Mouse (Mus musculus) heart, embryonic 10.5 days (tissue): ENCODE results near the gene Ncoa5. TPM values are rescaled to one million over a fixed set of nuclear protein-coding genes. Genes with fewer than 3 reads are reported as not detected.

Source experiments
- DNase-seq: peaks from one replicate; pipeline ENCODE4 v3.0.0-alpha.2; 2017; ENCODE audit warnings: low spot score
- H3K27ac ChIP-seq: fragments of 300-500 bp; sonication (generic); 2 replicates; pipeline ENCODE4 v1.5.1; 2016; ENCODE audit warnings: mild to moderate bottlenecking
- H3K27me3 ChIP-seq: fragments of 300-500 bp; sonication (generic); 2 replicates; pipeline ENCODE4 v1.6.1; 2016; ENCODE audit warnings: mild to moderate bottlenecking; ENCODE audit not compliant: poor library complexity, insufficient read depth, severe bottlenecking
- H3K36me3 ChIP-seq: fragments of 300-500 bp; sonication (generic); 2 replicates; pipeline ENCODE4 v1.6.1; 2016; ENCODE audit warnings: mild to moderate bottlenecking, moderate library complexity
- H3K4me1 ChIP-seq: fragments of 300-500 bp; sonication (generic); 2 replicates; pipeline ENCODE4 v1.6.1; 2016; ENCODE audit warnings: mild to moderate bottlenecking
- H3K4me3 ChIP-seq: fragments of 300-500 bp; sonication (generic); 2 replicates; pipeline ENCODE4 v1.5.1; 2016; ENCODE audit warnings: mild to moderate bottlenecking, moderate library complexity
- H3K9me3 ChIP-seq: fragments of 300-500 bp; sonication (generic); 2 replicates; pipeline ENCODE4 v1.6.1; 2016; ENCODE audit warnings: mild to moderate bottlenecking, moderate library complexity
- WGBS: fragments of 180-500 bp; shearing (Covaris S2); methylation state at CpG from one replicate; pipeline ENCODE4 v1.1.7; 2016; 5-methylcytosine and 5-hydroxymethylcytosine counted together
- polyA plus RNA-seq: library from polyadenylated mRNA; unstranded; fragments of >200 nt; fragmentation: Nextera tagmentation; extraction: Ambion mirVana; gene quantifications from 2 replicates; pipeline ENCODE4 v1.2.1, GENCODE M21; 2016

The Ncoa5 gene
- polyA plus RNA-seq, 1 experiment from 2014 or later, result 64.2 TPM

DNA sequence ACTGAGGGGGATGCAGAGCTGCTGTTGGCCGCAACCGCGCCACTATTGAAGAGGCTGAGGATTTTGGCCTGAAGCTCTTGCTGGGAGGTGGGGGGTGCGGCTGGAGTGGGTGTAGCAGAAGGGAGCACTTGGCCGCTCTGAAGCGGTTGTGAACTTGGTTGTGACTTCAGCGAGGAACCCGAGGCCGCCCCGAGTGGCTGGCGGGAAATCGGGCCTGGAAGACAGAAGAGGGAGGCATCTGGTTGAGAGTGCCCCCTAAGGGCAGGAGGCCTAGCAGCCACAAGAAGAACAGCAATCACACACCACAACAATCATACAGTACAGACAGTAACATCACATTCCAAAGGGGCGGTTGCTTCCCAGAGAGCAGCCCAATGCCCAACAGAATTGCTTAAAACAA, 32.7 kb downstream of the Ncoa5 start:
- Histone ChIP-seq H3K36me3 (peaks cover 85% of the 10 kb centered on the region), H3K27me3 (peaks cover 39% of the 10 kb centered on the region), H3K4me3 (no peak overlapping the region), H3K27ac (no peak overlapping the region), H3K9me3 (no peaks in the 10 kb centered on the region), H3K4me1 (peaks cover 18% of the 10 kb centered on the region)
- no peak for DNase-seq
- 91% methylated on average over 13 of the region's 13 CpGs for WGBS

GRCm38 (mm10) chr2:164997721-164998428, 36.8 kb downstream of the Ncoa5 start:
- Histone ChIP-seq H3K36me3 (peaks cover 44% of the 10 kb centered on the region), H3K27me3 (peaks cover 78% of the 10 kb centered on the region), H3K27ac (no peak overlapping the region; the same call in 1 of the 2 replicates), H3K4me1 (peaks cover 18% of the 10 kb centered on the region), H3K9me3 (no peaks in the 10 kb centered on the region), H3K4me3 (peak overlapping the region; percentile 58)
- DNase-seq, result no peak
- whole genome bisulfite sequencing, result 1% methylated on average over 52 of the region's 52 CpGs

DNA sequence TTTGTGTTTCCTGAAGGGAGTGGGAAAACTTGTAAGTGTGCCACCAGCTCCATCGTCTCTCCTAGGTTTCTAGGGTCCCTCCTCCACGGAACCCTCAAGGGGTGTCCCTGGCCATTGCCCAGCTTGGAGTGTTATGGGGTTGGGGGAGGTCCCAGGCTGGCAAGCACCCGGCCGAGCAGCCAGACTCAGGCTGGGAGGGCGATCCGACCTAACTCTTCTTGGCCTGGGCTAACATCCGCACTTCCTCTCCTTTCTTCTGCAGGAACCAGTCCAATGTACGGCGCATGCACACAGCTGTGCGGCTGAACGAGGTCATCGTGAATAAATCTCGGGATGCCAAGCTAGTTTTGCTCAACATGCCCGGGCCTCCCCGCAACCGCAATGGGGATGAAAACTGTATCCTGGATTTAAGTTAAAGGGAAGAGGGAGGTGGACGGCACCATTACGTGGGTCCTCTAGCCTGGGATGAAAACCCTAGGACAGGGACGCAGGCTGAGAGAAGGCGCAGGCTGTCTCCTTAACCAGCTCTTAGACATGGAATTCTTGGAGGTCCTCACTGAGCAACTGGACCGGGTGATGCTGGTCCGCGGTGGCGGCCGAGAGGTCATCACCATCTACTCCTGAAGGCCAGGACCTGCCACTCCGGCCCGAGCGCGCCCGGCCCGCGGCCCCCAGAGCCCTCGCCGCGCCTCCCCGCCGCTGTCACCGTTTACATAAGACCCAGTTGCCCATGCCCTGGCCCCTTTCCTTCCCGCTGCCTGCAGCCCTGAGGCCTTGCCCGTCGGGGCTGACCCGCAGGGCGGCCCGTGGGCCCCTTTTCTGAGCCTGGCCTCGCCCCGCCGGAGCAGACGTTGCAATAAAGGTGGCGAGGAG, 37.6 kb downstream of the Ncoa5 start:
- H3K27me3 ChIP-seq, result peaks cover 86% of the 10 kb centered on the region
- peaks cover 19% of the 10 kb centered on the region for H3K4me1 ChIP-seq
- H3K4me3 ChIP-seq, result peak overlapping the region; percentile 58
- H3K9me3 ChIP-seq, result no peaks in the 10 kb centered on the region
- H3K27ac ChIP-seq, result no peak overlapping the region; the same call in 1 of the 2 replicates
- WGBS, result 13% methylated on average over 49 of the region's 49 CpGs
- H3K36me3 ChIP-seq, result peaks cover 36% of the 10 kb centered on the region
- no peak for DNase-seq

DNA sequence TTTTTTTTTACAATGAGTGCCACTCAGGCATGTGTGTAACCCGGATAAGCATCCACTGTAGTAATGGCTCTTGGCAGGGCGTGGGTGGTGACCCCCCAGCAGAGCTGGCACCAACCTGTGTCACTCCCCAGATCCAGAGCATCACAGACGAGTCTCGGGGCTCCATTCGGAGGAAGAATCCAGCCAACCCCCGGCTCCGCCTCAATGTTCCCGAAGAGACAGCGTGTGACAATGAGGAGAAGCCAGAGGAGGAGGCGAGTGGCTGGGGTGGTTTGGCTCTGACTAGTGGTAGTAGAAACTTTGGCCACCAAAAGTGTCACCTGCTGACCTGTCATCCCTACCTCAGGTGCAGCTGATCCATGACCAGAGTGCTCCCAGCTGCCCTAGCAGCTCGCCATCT, 38.7 kb downstream of the Ncoa5 start:
- peaks cover 95% of the 10 kb centered on the region for H3K27me3 ChIP-seq
- DNase-seq, result no peak
- 69% methylated on average over 11 of the region's 11 CpGs for WGBS

GRCm38 (mm10) chr2:164994659-164995428, 39.8 kb downstream of the Ncoa5 start:
- DNase-seq, result no peak
- Histone ChIP-seq H3K9me3 (no peaks in the 10 kb centered on the region), H3K27ac (no peak overlapping the region), H3K4me1 (peaks cover 23% of the 10 kb centered on the region), H3K27me3 (peaks cover 85% of the 10 kb centered on the region), H3K36me3 (peaks cover 14% of the 10 kb centered on the region), H3K4me3 (no peak overlapping the region)
- WGBS, result 49% methylated on average over 21 of the region's 21 CpGs

More for the DNA sequence above, 38.7 kb downstream of the Ncoa5 start:
- no peaks in the 10 kb centered on the region for H3K9me3 ChIP-seq
- peaks cover 25% of the 10 kb centered on the region for H3K36me3 ChIP-seq
- H3K27ac ChIP-seq, result no peak overlapping the region
- H3K4me1 ChIP-seq, result peaks cover 23% of the 10 kb centered on the region
- H3K4me3 ChIP-seq, result no peak overlapping the region

DNA sequence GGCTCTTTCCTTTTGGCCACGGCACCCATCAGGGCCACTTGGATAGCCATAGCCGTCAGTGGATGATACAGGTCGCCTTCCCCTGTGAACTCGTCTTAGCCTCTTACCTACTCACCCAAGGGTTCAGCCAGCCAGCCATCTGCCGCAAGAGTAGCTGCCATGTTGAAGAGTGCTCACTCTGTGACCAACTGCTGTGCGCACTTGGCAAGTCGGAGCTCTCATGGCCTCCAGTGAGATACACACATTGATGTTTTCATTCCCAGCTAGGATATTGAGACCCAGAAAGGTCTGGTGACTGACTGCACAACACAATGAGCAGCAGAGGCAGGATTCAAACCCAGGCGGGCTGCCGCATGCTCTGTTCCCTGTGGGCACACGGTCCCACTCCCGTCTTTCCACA, 40.5 kb downstream of the Ncoa5 start:
- peaks cover 7% of the 10 kb centered on the region; the same call in 1 of the 2 replicates for H3K36me3 ChIP-seq
- H3K9me3 ChIP-seq, result no peaks in the 10 kb centered on the region
- WGBS, result 83% methylated on average over 11 of the region's 11 CpGs
- DNase-seq, result no peak
- H3K27me3 ChIP-seq, result peaks cover 78% of the 10 kb centered on the region
- peaks cover 23% of the 10 kb centered on the region for H3K4me1 ChIP-seq
- H3K27ac ChIP-seq, result no peak overlapping the region
- H3K4me3 ChIP-seq, result no peak overlapping the region

DNA sequence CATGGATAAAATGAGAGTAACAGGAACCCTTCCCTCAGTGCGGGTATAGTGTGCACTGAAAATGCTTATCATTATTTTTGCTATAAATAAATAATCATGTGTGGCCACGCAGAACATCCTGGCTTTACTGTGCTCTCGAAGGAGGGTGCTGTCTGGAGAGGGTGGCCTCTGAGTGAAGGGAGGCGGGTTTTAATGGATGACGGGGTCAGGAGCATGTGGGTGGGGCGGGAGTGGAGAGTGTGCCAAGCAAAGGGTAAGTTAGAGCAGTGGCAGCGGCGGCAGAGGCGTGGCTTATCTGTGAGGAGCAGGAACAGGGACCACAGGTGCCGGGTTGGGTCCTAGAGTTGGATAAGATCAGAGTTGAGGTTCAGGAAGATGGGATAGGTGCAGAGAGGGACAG, 42.9 kb downstream of the Ncoa5 start:
- 0 out of 2 replicates have a peak, but pooled peaks cover 8% of the 10 kb centered on the region for H3K4me1 ChIP-seq
- H3K27me3 ChIP-seq, result peaks cover 58% of the 10 kb centered on the region
- 43% methylated on average over 10 of the region's 10 CpGs for WGBS
- DNase-seq, result no peak
- H3K4me3 ChIP-seq, result no peak overlapping the region
- H3K27ac ChIP-seq, result no peak overlapping the region
- H3K36me3 ChIP-seq, result no peaks in the 10 kb centered on the region
- no peaks in the 10 kb centered on the region for H3K9me3 ChIP-seq

DNA sequence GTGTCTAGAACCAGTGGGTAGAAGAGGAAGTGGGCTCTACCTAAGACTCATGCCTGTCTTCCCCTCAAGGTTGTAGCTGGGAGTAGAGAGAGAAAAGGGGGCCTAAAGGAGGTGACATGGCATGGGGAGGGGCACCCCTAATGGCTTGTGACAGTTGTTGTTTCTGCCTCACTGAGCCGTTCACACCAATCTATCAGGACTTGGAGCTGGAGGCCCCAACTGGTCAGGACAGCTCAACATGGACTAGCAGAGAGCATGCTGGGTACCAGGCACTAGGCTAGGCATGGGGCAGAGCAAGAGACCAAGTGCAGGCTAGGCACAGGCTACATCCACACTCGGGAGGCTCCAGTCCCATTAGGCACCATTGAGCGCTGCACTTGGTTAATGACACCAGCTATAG, 43.6 kb downstream of the Ncoa5 start:
- no peaks in the 10 kb centered on the region for H3K36me3 ChIP-seq
- H3K4me3 ChIP-seq, result no peak overlapping the region
- DNase-seq, result no peak
- H3K27ac ChIP-seq, result no peak overlapping the region
- peaks cover 58% of the 10 kb centered on the region for H3K27me3 ChIP-seq
- 76% methylated on average over 3 of the region's 3 CpGs for WGBS
- 0 out of 2 replicates have a peak, but pooled peaks cover 8% of the 10 kb centered on the region for H3K4me1 ChIP-seq
- no peaks in the 10 kb centered on the region for H3K9me3 ChIP-seq

GRCm38 (mm10) chr2:164988777-164989176, 45.9 kb downstream of the Ncoa5 start:
- H3K27ac ChIP-seq, result no peak overlapping the region
- 58% methylated on average over 13 of the region's 13 CpGs for WGBS
- peaks cover 45% of the 10 kb centered on the region for H3K27me3 ChIP-seq
- no peaks in the 10 kb centered on the region for H3K36me3 ChIP-seq
- no peak overlapping the region for H3K4me3 ChIP-seq
- no peaks in the 10 kb centered on the region for H3K9me3 ChIP-seq
- 0 out of 2 replicates have a peak, but pooled peaks cover 8% of the 10 kb centered on the region for H3K4me1 ChIP-seq
- no peak for DNase-seq

- Histone ChIP-seq H3K4me1 (0 out of 2 replicates have a peak, but pooled peaks cover 3% of the 10 kb centered on the region), H3K27me3 (peaks cover 41% of the 10 kb centered on the region; the same call in 1 of the 2 replicates), H3K36me3 (no peaks in the 10 kb centered on the region), H3K4me3 (no peak overlapping the region), H3K9me3 (no peaks in the 10 kb centered on the region), H3K27ac (no peak overlapping the region)
- 56% methylated on average over 14 of the region's 14 CpGs for WGBS
- no peak for DNase-seq
Measured at GRCm38 (mm10) chr2:164986371-164987027, 48.2 kb downstream of the Ncoa5 start.

DNA sequence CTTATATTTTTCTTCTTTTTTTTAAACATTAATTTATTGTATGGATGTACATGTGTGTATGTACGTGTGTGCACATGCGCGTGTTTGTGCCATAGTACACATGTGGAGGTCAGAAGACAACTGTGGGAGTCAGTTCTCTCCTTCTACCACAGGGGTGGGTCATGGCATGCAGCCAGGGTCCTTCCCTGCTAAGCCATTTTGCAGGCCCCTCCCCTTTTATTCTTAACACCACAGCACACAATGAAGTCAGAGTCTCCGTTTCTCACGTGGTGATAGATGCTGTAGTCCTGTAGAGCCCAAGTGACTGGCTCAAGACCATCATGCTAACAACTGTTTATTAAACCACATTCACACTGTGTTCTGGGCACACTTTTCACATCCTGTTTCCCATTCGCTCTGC, 48.7 kb downstream of the Ncoa5 start:
- no peak overlapping the region for H3K27ac ChIP-seq
- no peaks in the 10 kb centered on the region for H3K9me3 ChIP-seq
- H3K27me3 ChIP-seq, result peaks cover 40% of the 10 kb centered on the region; the same call in 1 of the 2 replicates
- 80% methylated on average over 6 of the region's 6 CpGs for WGBS
- 0 out of 2 replicates have a peak, but pooled peaks cover 3% of the 10 kb centered on the region for H3K4me1 ChIP-seq
- H3K4me3 ChIP-seq, result no peak overlapping the region
- H3K36me3 ChIP-seq, result no peaks in the 10 kb centered on the region
- no peak for DNase-seq

- H3K9me3 ChIP-seq, result no peaks in the 10 kb centered on the region
- H3K4me3 ChIP-seq, result no peak overlapping the region
- peaks cover 47% of the 10 kb centered on the region for H3K27me3 ChIP-seq
- no peaks in the 10 kb centered on the region for H3K4me1 ChIP-seq
- no peaks in the 10 kb centered on the region for H3K36me3 ChIP-seq
- no peak overlapping the region for H3K27ac ChIP-seq
- no peak for DNase-seq
- 18% methylated on average over 7 of the region's 7 CpGs for WGBS
Measured at GRCm38 (mm10) chr2:164979749-164980148, 54.9 kb downstream of the Ncoa5 start.
